Mouse (Mus musculus) spleen, postnatal 10 days (tissue): ENCODE results near the gene Acsf2.
"Not testable (repeated sequence)": the region's sequence is repeated elsewhere in the genome, so short reads cannot be mapped to it uniquely, and the experiment has no call there.

Source experiments
- DNase-seq, 2 experiments: peaks; one replicate each; pipeline ENCODE4 v3.0.0; 2021 to 2022; ENCODE audit warnings: low spot score in 2 of 2

The Acsf2 gene

GRCm38 (mm10) chr11:94601321-94602281, at the start of gene Acsf2:
Gene Acsf2, minus strand, starts transcription at chr11:94601871.
- peak; percentile 42 to 77 for DNase-seq

DNA sequence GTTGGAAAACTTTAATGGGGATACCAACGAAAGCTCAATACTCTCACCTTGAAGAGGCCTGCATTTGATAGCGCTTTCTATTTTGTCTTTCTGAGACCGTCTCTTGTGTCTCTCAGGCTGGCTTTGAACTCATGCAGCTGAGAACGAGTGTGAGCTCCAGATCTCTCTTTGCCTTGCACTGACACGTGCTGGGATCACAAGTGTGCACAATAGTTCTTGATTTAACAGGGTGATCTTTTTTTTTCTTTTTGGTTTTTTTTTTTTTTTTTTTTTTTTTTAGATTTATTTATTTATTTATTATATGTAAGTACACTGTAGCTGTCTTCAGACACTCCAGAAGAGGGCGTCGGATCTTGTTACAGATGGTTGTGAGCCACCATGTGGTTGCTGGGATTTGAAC, 49.6 kb upstream of the Acsf2 start:
- DNase-seq: not testable (repeated sequence)

GRCm38 (mm10) chr11:94646457-94646856, 44.8 kb upstream of the Acsf2 start:
- no peak for DNase-seq

DNA sequence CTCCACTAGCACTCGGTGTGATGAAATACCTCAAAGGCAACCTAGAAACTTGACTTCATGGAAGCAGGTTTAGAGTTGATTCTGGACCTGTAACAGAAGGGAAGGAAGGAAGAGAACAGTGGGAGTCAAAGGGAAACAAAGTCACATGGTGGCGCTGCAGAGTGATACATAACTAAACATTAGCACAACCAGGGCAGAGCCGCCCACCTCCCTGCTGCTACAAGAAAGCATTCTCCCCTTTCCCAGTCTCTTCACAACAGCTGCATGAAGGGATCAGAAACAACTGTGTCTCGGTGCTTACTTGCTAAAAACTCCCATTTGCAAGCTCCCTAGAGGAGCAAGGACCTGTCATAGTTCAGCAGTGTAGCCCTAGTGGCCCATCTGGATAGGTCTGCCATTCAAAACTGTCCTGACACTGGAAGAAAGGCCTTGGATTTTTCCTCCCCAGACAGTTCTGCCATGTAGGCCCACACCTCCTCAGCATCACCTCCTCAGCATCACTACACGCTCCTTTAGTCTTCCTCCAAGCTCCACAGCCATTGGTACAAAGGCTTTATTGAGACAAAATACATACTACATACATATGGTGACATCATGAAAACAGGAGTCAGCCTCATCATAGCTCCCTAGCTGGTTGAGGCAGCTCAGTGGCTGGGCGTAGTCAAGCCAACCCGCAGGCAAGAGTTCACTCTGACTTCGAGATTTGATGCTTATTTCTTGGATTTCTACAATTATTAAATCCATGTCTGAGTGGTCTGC, 43.0 kb upstream of the Acsf2 start:
- DNase-seq: no peak

- no peak for DNase-seq
Observed at GRCm38 (mm10) chr11:94634431-94634830, 32.8 kb upstream of the Acsf2 start.

DNA sequence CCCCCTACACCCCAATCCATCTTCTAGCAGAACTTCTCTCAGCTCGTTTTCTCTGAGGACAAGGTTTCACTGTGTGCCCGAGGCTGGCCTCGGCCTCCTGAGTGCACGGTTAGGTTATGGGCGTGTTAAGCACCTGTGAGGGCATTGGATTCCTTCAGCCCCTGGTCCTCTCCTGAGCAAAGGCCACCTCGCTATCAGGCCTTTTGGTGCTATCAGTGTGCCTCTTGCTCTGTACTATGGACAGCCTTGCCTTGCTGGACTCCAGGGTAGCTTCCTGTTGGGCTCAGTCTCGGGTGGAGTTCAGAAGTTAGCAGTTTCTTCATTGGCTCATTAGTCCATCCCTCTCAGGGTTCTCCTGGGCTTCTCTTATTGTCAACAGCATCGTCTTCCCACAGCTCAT, 31.3 kb upstream of the Acsf2 start:
- no peak for DNase-seq

- DNase-seq: no peak
Observed at GRCm38 (mm10) chr11:94631969-94632368, 30.3 kb upstream of the Acsf2 start.

DNA sequence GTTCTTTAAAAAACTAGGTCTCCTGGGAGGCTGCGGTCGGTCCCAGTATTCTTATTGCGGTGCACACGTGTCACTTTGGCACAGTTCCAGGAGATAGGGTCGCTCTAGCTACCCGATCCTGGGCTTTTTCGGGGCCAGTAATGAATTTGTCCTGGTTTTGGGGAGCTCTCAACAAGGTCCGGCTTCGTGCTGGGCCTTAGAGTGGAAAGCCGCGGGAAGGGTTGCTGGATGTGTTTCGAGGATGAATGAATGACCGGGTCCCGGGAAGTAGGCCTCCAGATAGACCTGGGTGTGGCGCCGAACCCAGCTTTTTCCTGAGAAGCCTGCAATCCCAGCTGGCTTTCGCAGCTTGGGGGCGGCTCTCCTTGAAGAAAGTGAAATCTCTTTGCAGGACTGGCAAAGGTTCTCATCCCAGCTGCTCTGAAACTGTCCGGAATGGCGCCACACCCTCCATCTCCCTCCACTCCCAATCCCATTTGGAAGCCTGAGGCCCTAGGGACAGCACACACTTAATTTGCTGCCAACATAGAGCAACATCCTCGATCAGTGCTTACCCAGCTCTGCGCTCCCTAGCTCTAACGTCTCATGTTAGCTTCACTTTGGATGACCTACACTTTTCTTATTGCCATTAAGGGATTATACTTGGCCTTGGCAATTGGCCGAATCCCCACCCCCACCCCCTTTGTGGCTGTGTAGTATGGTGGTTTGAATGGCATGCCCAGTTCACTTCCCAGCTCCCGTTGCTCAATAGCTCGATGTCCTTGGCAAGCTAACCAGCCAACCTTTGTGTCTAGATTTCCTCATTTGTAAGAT, 28.7 kb upstream of the Acsf2 start:
- peak; percentile 50 to 53 for DNase-seq

GRCm38 (mm10) chr11:94629884-94630198, 28.2 kb upstream of the Acsf2 start:
- DNase-seq: no peak

- DNase-seq: peak; percentile 94 to 95
Observed at GRCm38 (mm10) chr11:94629199-94629883, 27.7 kb upstream of the Acsf2 start, which contains the start of gene Lrrc59. Gene Lrrc59, plus strand, starts transcription at chr11:94629767.

DNA sequence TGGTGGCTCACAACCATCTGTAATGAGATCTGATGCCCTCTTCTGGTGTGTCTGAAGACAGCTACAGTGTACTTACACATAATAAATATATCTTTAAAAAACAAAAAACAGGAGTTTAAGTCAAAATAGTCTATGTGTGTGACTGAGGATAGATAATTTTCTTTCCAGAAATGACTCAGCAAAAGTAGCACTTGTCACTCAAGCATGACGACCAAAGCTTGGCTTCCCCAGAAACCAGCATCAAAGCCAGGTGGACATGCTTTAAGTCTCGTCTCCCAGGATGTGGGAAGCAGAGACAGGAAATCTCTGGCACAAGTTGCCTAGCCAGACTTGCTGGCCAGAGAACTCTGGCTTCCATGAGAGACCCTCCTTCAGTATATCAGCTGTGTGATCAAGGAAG, 20.5 kb upstream of the Acsf2 start:
- DNase-seq: no peak

DNA sequence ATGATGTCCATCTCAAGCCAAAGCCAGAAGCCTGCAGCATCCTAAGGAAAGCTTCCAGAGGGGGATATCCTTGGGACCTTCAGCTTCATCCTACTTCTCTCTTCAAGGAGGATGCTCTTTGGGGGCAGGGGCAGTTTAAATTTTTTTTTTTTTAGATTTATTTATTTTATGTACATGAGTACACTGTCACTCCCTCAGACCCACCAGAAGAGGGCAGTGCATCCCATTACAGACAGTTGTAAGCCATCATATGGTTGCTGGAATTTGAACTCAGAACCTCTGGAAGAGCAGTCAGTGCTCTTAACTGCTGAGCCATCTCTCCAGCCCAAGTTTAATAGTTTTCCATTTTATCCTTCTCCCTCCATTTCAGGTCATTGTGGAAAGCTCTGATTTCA, 19.8 kb upstream of the Acsf2 start:
- DNase-seq: no peak

DNA sequence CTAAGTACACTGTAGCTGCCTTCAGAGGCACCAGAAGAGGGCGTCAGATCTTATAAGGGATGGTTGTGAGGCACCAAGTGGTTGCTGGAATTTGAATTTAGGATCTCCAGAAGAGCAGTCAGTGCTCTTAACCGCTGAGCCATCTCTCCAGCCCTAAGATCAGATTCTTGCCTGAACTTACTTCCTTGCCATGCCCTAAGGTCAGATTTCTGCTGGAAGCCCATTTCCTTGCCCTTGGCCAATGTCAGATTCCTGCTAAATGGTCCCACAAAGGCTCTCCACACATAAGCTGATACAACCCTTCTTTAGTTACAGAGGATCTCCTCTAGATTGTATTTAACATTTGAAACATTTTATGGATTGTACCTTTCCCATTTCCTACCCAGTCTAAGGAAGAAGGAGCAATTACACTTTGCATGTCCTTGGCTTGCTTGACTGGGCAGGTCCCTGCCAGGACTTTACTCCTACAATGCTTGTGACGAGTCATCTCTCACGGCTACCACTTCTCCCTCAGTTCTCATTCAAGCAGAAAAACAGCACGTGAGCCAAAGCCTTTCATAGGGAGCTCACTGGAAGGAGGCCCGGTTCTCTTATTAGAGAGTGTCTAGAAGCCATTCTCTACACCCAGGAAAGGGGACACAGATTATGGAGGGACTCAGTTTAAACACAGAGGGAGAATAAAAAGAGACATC, 19.2 kb upstream of the Acsf2 start:
- DNase-seq: no peak

GRCm38 (mm10) chr11:94617646-94618045, 16.0 kb upstream of the Acsf2 start:
- no peak for DNase-seq

- DNase-seq: no peak
Observed at GRCm38 (mm10) chr11:94615494-94615893, 13.8 kb upstream of the Acsf2 start.

- DNase-seq: no peak
Observed at GRCm38 (mm10) chr11:94614603-94615002, 12.9 kb upstream of the Acsf2 start.

DNA sequence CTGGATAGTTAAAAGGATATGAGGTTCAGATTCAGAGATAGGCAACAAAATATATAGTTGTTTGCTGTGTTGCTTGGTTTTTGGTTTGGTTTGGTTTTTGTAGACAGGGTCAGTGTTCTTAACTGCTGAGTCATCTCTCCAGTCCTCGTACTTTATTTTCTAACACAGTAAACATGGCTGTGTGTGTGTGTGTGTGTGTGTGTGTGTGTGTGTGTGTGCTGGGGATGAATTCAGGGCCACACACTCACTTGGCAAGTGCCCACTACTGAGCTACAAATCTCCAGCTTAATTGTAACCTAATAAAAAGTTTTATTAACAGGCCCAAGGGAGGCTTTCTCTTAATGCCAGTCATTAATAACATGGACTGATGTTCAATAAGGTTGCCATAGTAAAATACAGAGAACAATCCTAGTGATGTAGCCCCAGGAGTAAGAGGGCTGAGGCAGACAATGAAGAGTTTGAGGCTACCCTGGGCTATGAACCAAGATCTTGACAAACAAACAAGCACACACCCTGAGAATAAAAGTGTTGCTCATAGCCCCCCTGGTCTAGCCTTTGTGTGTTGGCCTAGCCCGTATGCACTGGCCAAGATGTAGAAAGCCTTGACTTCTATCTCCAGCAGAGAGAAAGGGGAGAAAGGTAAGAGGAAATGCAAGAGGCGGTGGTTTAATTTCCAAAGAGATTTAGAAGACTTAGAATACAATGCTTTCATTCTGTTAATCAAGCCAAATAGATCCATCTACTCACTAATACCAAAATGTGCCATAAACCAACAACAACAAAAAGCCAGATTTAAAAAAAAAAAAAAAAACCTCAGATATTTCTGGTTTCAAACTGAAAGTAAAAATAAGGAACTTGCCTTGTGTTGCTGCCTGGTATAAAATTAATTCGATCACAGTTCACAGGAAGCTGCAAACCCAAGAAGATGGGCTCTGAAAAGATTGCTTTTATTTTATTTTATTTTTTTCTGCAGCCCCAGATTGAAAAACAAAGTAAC, 9.4 kb upstream of the Acsf2 start:
- DNase-seq: no peak

GRCm38 (mm10) chr11:94602356-94602955, 785 bp upstream of the Acsf2 start:
- DNase-seq: no peak

- DNase-seq: no peak
Observed at GRCm38 (mm10) chr11:94600447-94600846, 1.2 kb downstream of the Acsf2 start.
